10 mouse cellular contexts compared by ENCODE assay signal in genomic region chr10:70952056-70952769, GRCm38 (mm10).
DNase-seq lines count a peak whose midpoint lies in the region; ATAC-seq lines count a peak whose summit lies in the region.
"Had no signal": no experiment of that assay in that cellular context is flagged by ENCODE, and none has a peak within 500 bp of the region (broad histone marks: within the 10 kb centered on the region; RNA-seq: fewer than 3 reads in every experiment).

No protein-coding gene starts in this region.

- intact Hi-C loops in heart, postnatal 36 days (cut with DNase I), result no loop called here

- H3K4me2 ChIP-seq in hindbrain, embryonic 14.5 days (replicated peaks), result peak overlapping the region; percentile 47
- H3K4me2 ChIP-seq in midbrain, embryonic 14.5 days (ENCODE audit: low read length), result peak overlapping the region; percentile 47
- H3K4me2 ChIP-seq: liver, embryonic 15.5 days had no signal

- no peaks in the 10 kb centered on the region for H3K9me3 ChIP-seq in hindbrain, embryonic 14.5 days (ENCODE audit: control insufficient read depth, low read length)
- no peaks in the 10 kb centered on the region for H3K9me3 ChIP-seq in midbrain, embryonic 14.5 days (ENCODE audit: control insufficient read depth, low read length)
- H3K9me3 ChIP-seq: liver, embryonic 15.5 days had no signal

- 16% methylated on average over 11 of the region's 11 CpGs for WGBS in hindbrain, embryonic 14.5 days
- 18% methylated on average over 11 of the region's 11 CpGs for WGBS in midbrain, embryonic 14.5 days

- H3K27me3 ChIP-seq in hindbrain, embryonic 14.5 days (ENCODE audit: control insufficient read depth, insufficient read depth, low read length), result no peaks in the 10 kb centered on the region
- H3K27me3 ChIP-seq in midbrain, embryonic 14.5 days (ENCODE audit: control insufficient read depth, insufficient read depth, low read length), result no peaks in the 10 kb centered on the region
- H3K27me3 ChIP-seq: liver, embryonic 15.5 days had no signal

- no peaks in the 10 kb centered on the region for H3K36me3 ChIP-seq in hindbrain, embryonic 14.5 days (replicated peaks; ENCODE audit: control insufficient read depth, insufficient read depth)
- H3K36me3 ChIP-seq in midbrain, embryonic 14.5 days (ENCODE audit: control insufficient read depth, insufficient read depth, low read length), result no peaks in the 10 kb centered on the region
- H3K36me3 ChIP-seq: liver, embryonic 15.5 days had no signal

- peak; percentile 38 for DNase-seq in right cerebral cortex, adult 18-20 months
- no peak for DNase-seq in right cerebral cortex, postnatal 14 days
- peak; percentile 74 for DNase-seq in hindbrain, embryonic 14.5 days (ENCODE audit: low spot score)
- peak; percentile 86 for DNase-seq in midbrain, embryonic 14.5 days
- DNase-seq in telencephalon, adult 2 months (ENCODE audit: low read depth, low spot score), result peak; percentile 70
- no peak for DNase-seq in heart, postnatal 36 days
- no peak for DNase-seq in c-Kit-positive CD71-positive TER-119-positive erythroid progenitor cells, embryonic 14.5 days (ENCODE audit: low spot score)
- no peak for DNase-seq in kidney, postnatal 25 days
- DNase-seq: gastrocnemius, adult 2 months had no signal

- ATAC-seq in hindbrain, embryonic 14.5 days (ENCODE audit: low FRiP score), result peak; percentile 80
- ATAC-seq in midbrain, embryonic 14.5 days (ENCODE audit: low FRiP score, low TSS enrichment), result peak; percentile 82

- peak overlapping the region; percentile 17 for H3K4me3 ChIP-seq in hindbrain, embryonic 14.5 days (replicated peaks; ENCODE audit: low read length)
- peak overlapping the region; percentile 20 for H3K4me3 ChIP-seq in midbrain, embryonic 14.5 days (replicated peaks; ENCODE audit: low read depth, low read length)
- H3K4me3 ChIP-seq: gastrocnemius, adult 2 months; liver, embryonic 15.5 days had no signal

- H3K9ac ChIP-seq in hindbrain, embryonic 14.5 days, result peak overlapping the region; percentile 49
- peak overlapping the region; percentile 54; the same call in 1 of the 2 replicates for H3K9ac ChIP-seq in midbrain, embryonic 14.5 days (replicated peaks; ENCODE audit: low read length)
- H3K9ac ChIP-seq: liver, embryonic 15.5 days had no signal

- H3K4me1 ChIP-seq in hindbrain, embryonic 14.5 days (replicated peaks; ENCODE audit: control insufficient read depth, insufficient read depth, low read length), result peaks cover 36% of the 10 kb centered on the region
- peaks cover 46% of the 10 kb centered on the region for H3K4me1 ChIP-seq in midbrain, embryonic 14.5 days (ENCODE audit: control insufficient read depth, insufficient read depth, low read length)
- H3K4me1 ChIP-seq: liver, embryonic 15.5 days had no signal

- peak overlapping the region; percentile 91 for H3K27ac ChIP-seq in hindbrain, embryonic 14.5 days
- peak overlapping the region; percentile 95 for H3K27ac ChIP-seq in midbrain, embryonic 14.5 days (replicated peaks; ENCODE audit: low read depth, low read length)
- H3K27ac ChIP-seq: gastrocnemius, adult 2 months; liver, embryonic 15.5 days had no signal

Comparison
In these comparisons a context has a peak if more than half of its experiments do, and no peak if none do; other contexts are left out.
1. DNase-seq: peak in right cerebral cortex, adult 18-20 months (single experiment), hindbrain, embryonic 14.5 days (single experiment), midbrain, embryonic 14.5 days (single experiment) and telencephalon, adult 2 months (single experiment); none in right cerebral cortex, postnatal 14 days (single experiment), heart, postnatal 36 days (0 of 2), c-Kit-positive CD71-positive TER-119-positive erythroid progenitor cells, embryonic 14.5 days (single experiment) and kidney, postnatal 25 days (0 of 2).